Mouse (Mus musculus) CH12.LX (cell line): Measurements from ENCODE around the gene Efhd2.

Source experiments
- CHD1 ChIP-seq: IDR thresholded peaks from 2 replicates; pipeline ENCODE4 v1.6.1; 2012; ENCODE audit warnings: low read depth, low read length, improper control_type of control experiment, inconsistent platforms
- CHD2 ChIP-seq: IDR thresholded peaks from 2 replicates; pipeline ENCODE4 v1.6.1; 2011; ENCODE audit warnings: low read length, improper control_type of control experiment
- CTCF ChIP-seq, 2 experiments: IDR thresholded peaks in 1 of 2; conservative IDR thresholded peaks in 1 of 2; 2 replicates each; pipeline ENCODE4 v1.5.1; 2011 to 2012; ENCODE audit warnings: low read depth in 2 of 2, low read length in 2 of 2, improper control_type of control experiment in 1 of 2, inconsistent platforms in 1 of 2, mild to moderate bottlenecking in 1 of 2, moderate library complexity in 1 of 2
- EP300 ChIP-seq: IDR thresholded peaks from 2 replicates; pipeline ENCODE4 v1.6.1; 2011; ENCODE audit warnings: low read length, improper control_type of control experiment
- GABPA ChIP-seq: IDR thresholded peaks from 2 replicates; pipeline ENCODE4 v1.6.1; 2012; ENCODE audit warnings: low read depth, low read length, improper control_type of control experiment, inconsistent platforms; ENCODE audit not compliant: insufficient replicate concordance
- JUND ChIP-seq: conservative IDR thresholded peaks from 2 replicates; pipeline ENCODE4 v1.6.1; 2011; ENCODE audit warnings: low read depth, low read length, improper control_type of control experiment
- KAT2A ChIP-seq: IDR thresholded peaks from 2 replicates; pipeline ENCODE4 v1.6.1; 2012; ENCODE audit warnings: low read length, improper control_type of control experiment, inconsistent platforms; ENCODE audit not compliant: insufficient replicate concordance
- MAZ ChIP-seq: IDR thresholded peaks from 2 replicates; pipeline ENCODE4 v1.6.1; 2012; ENCODE audit warnings: low read depth, mild to moderate bottlenecking, inconsistent platforms, low read length, improper control_type of control experiment, moderate library complexity
- MXI1 ChIP-seq: IDR thresholded peaks from 2 replicates; pipeline ENCODE4 v1.6.1; 2011; ENCODE audit warnings: mild to moderate bottlenecking, low read depth, low read length, improper control_type of control experiment
- POLR2A ChIP-seq: IDR thresholded peaks from 2 replicates; pipeline ENCODE4 v1.6.1; 2011; ENCODE audit warnings: low read depth, mild to moderate bottlenecking, improper control_type of control experiment, low read length
- USF1 ChIP-seq: IDR thresholded peaks from 2 replicates; pipeline ENCODE4 v1.6.1; 2014; ENCODE audit warnings: low read depth, mild to moderate bottlenecking, inconsistent platforms, low read length, improper control_type of control experiment
- ZNF384 ChIP-seq: IDR thresholded peaks from 2 replicates; pipeline ENCODE4 v1.6.1; 2012; ENCODE audit warnings: low read depth, low read length, improper control_type of control experiment, inconsistent platforms

- TF ChIP-seq JUND: no peak
- TF ChIP-seq POLR2A: no peak
- TF ChIP-seq CTCF (conservative IDR thresholded peaks at IDR 0.05 in 1 of 2, IDR thresholded peaks at IDR 0.05 in 1 of 2; ENCODE audit: low read depth in 2 of 2, low read length in 2 of 2): no peak
- no peak for TF ChIP-seq USF1
- no peak for TF ChIP-seq KAT2A
- no peak for TF ChIP-seq GABPA
- TF ChIP-seq MAZ: no peak
- no peak for TF ChIP-seq ZNF384
- TF ChIP-seq MXI1: no peak
- TF ChIP-seq EP300: no peak
- no peak for TF ChIP-seq CHD1
- TF ChIP-seq CHD2: no peak
Observed at GRCm38 (mm10) chr4:141826060-141826459, 48.7 kb downstream of the Efhd2 start, which contains the start of gene Cela2a.
